Mouse (Mus musculus) CH12.LX (cell line): ENCODE measurements around the gene Rps11. TPM values are rescaled to one million over a fixed set of nuclear protein-coding genes. Genes with fewer than 3 reads are reported as not detected.

Source experiments
- DNase-seq: peaks from one replicate; pipeline ENCODE4 v3.0.0-alpha.2; 2013; ENCODE audit errors: extremely low read depth
- H3K27ac ChIP-seq: 2 replicates; pipeline ENCODE4 v1.5.1; 2012; ENCODE audit warnings: low read depth, mild to moderate bottlenecking, control low read depth, moderate library complexity; ENCODE audit not compliant: insufficient read depth
- H3K27me3 ChIP-seq: replicated peaks from 2 replicates; pipeline ENCODE3; 2012; ENCODE audit warnings: inconsistent platforms
- H3K36me3 ChIP-seq, 2 experiments: replicated peaks in 1 of 2; 2 replicates each; pipeline versions ENCODE3 to v1.6.1; 2012; ENCODE audit warnings: inconsistent platforms in 1 of 2, low read length in 1 of 2, mild to moderate bottlenecking in 1 of 2, mixed read lengths in 1 of 2, moderate library complexity in 1 of 2; ENCODE audit not compliant: control insufficient read depth in 1 of 2, insufficient read depth in 1 of 2
- H3K4me1 ChIP-seq, 2 experiments: 2 replicates each; pipeline ENCODE4 v1.6.1; 2012; ENCODE audit warnings: inconsistent platforms in 1 of 2, moderate library complexity in 1 of 2; ENCODE audit not compliant: insufficient read depth in 2 of 2, control insufficient read depth in 1 of 2
- H3K4me2 ChIP-seq: 2 replicates; pipeline ENCODE4 v1.6.1; 2012; ENCODE audit warnings: low read depth, mild to moderate bottlenecking, control low read depth; ENCODE audit not compliant: poor library complexity, insufficient read depth, severe bottlenecking
- H3K4me3 ChIP-seq, 3 experiments: fragments of 150-350 bp in 1 of 3; sonication (generic) in 1 of 3; replicated peaks in 1 of 3; 2 replicates each; pipeline versions ENCODE3 to v1.5.1; 2011 to 2012; ENCODE audit warnings: low read depth in 2 of 3, low read length in 2 of 3, mild to moderate bottlenecking in 2 of 3, moderate library complexity in 2 of 3, control low read depth in 1 of 3, improper control_type of control experiment in 1 of 3, inconsistent platforms in 1 of 3, mixed read lengths in 1 of 3; ENCODE audit not compliant: poor library complexity in 1 of 3
- H3K79me2 ChIP-seq: replicated peaks from 2 replicates; pipeline ENCODE4 v1.6.1; 2012; ENCODE audit warnings: mild to moderate bottlenecking, moderate library complexity; ENCODE audit not compliant: control insufficient read depth, poor library complexity, insufficient read depth, severe bottlenecking; ENCODE audit errors: extremely low read depth
- H3K9ac ChIP-seq: 2 replicates; pipeline ENCODE4 v1.6.1; 2012; ENCODE audit warnings: low read depth, mild to moderate bottlenecking, control low read depth, moderate library complexity; ENCODE audit not compliant: insufficient read depth
- H3K9me3 ChIP-seq: replicated peaks from 2 replicates; pipeline ENCODE3; 2012; ENCODE audit warnings: low read length, inconsistent platforms, mixed read lengths
- CHD1 ChIP-seq: IDR thresholded peaks from 2 replicates; pipeline ENCODE4 v1.6.1; 2012; ENCODE audit warnings: low read depth, low read length, improper control_type of control experiment, inconsistent platforms
- E2F4 ChIP-seq: IDR thresholded peaks from 2 replicates; pipeline ENCODE4 v1.6.1; 2011; ENCODE audit warnings: low read depth, low read length, improper control_type of control experiment; ENCODE audit not compliant: insufficient replicate concordance
- EP300 ChIP-seq: IDR thresholded peaks from 2 replicates; pipeline ENCODE4 v1.6.1; 2011; ENCODE audit warnings: low read length, improper control_type of control experiment
- ETS1 ChIP-seq: conservative IDR thresholded peaks from 2 replicates; pipeline ENCODE4 v1.6.1; 2012; ENCODE audit warnings: low read depth, mild to moderate bottlenecking, inconsistent platforms, low read length, improper control_type of control experiment, moderate library complexity
- GABPA ChIP-seq: IDR thresholded peaks from 2 replicates; pipeline ENCODE4 v1.6.1; 2012; ENCODE audit warnings: low read depth, low read length, improper control_type of control experiment, inconsistent platforms; ENCODE audit not compliant: insufficient replicate concordance
- IRF4 ChIP-seq: IDR thresholded peaks from 2 replicates; pipeline ENCODE4 v1.6.1; 2014; ENCODE audit warnings: low read depth, mild to moderate bottlenecking, inconsistent platforms, low read length, improper control_type of control experiment
- JUN ChIP-seq: IDR thresholded peaks from 2 replicates; pipeline ENCODE4 v1.6.1; 2011; ENCODE audit warnings: low read depth, mild to moderate bottlenecking, low read length, improper control_type of control experiment, moderate library complexity; ENCODE audit not compliant: insufficient read depth
- MAFK ChIP-seq: IDR thresholded peaks from 2 replicates; pipeline ENCODE4 v1.6.1; 2011; ENCODE audit warnings: low read length, improper control_type of control experiment; ENCODE audit not compliant: insufficient replicate concordance
- MAZ ChIP-seq: IDR thresholded peaks from 2 replicates; pipeline ENCODE4 v1.6.1; 2012; ENCODE audit warnings: low read depth, mild to moderate bottlenecking, inconsistent platforms, low read length, improper control_type of control experiment, moderate library complexity
- MEF2A ChIP-seq: IDR thresholded peaks from 2 replicates; pipeline ENCODE4 v1.6.1; 2014; ENCODE audit warnings: low read depth, mild to moderate bottlenecking, inconsistent platforms, low read length, improper control_type of control experiment, borderline replicate concordance
- MXI1 ChIP-seq: IDR thresholded peaks from 2 replicates; pipeline ENCODE4 v1.6.1; 2011; ENCODE audit warnings: mild to moderate bottlenecking, low read depth, low read length, improper control_type of control experiment
- MYC ChIP-seq: IDR thresholded peaks from 2 replicates; pipeline ENCODE4 v1.6.1; 2011; ENCODE audit warnings: low read depth, mild to moderate bottlenecking, improper control_type of control experiment, low read length
- NRF1 ChIP-seq: IDR thresholded peaks from 2 replicates; pipeline ENCODE4 v1.6.1; 2014; ENCODE audit warnings: low read depth, mild to moderate bottlenecking, inconsistent platforms, low read length, improper control_type of control experiment, moderate library complexity
- POLR2AphosphoS2 ChIP-seq: IDR thresholded peaks from 2 replicates; pipeline ENCODE4 v1.6.1; 2011; ENCODE audit warnings: low read depth, low read length, improper control_type of control experiment
- SMC3 ChIP-seq: IDR thresholded peaks from 2 replicates; pipeline ENCODE4 v1.6.1; 2011; ENCODE audit warnings: low read depth, low read length, improper control_type of control experiment
- TBP ChIP-seq: conservative IDR thresholded peaks from 2 replicates; pipeline ENCODE4 v1.6.1; 2011; ENCODE audit warnings: low read depth, low read length, improper control_type of control experiment
- TCF12 ChIP-seq: IDR thresholded peaks from 2 replicates; pipeline ENCODE4 v1.6.1; 2014; ENCODE audit warnings: low read depth, mild to moderate bottlenecking, inconsistent platforms, low read length, improper control_type of control experiment
- ZNF384 ChIP-seq: IDR thresholded peaks from 2 replicates; pipeline ENCODE4 v1.6.1; 2012; ENCODE audit warnings: low read depth, low read length, improper control_type of control experiment, inconsistent platforms
- dilution Hi-C: fragments of 300-500 bp; cut with MboI; formaldehyde crosslinking; loops from 2 replicates; pipeline ENCODE4 v1.14.3; 2020; ENCODE audit warnings: low sequenced_read_pairs; ENCODE audit not compliant: extremely low pct_unique_long_range_greater_than_20kb, extremely low pct_ligation_motif_present
- in situ Hi-C: fragments of 300-500 bp; cut with MboI; formaldehyde crosslinking; loops from 3 replicates; pipeline ENCODE4 v1.14.3; 2019; ENCODE audit warnings: low sequenced_read_pairs, low pct_ligation_motif_present, low pct_unique_long_range_greater_than_20kb, mixed read lengths
- polyA plus RNA-seq: library from polyadenylated mRNA; unstranded; fragments of >175 nt; gene quantifications from 2 replicates; pipeline ENCODE4 v1.2.1, GENCODE M21; 2012; ENCODE audit warnings: low read depth; ENCODE audit not compliant: insufficient read length
- total RNA-seq, 2 experiments: library from RNA; depleted of rRNA; stranded (reverse); fragments of 300-350 nt in 1 of 2; fragments of >200 nt in 1 of 2; gene quantifications; 2 replicates each; pipeline ENCODE4 v1.2.3; 2012 to 2014

Rps11 gene
- total and polyA plus RNA-seq, 3 experiments = 898 to 1,839 (median 1,699) TPM

- no peaks in the 10 kb centered on the region for H3K9me3 ChIP-seq
- no peak overlapping the region for H3K27ac ChIP-seq
- peaks cover 47 to 62% of the 10 kb centered on the region in 2 experiments for H3K36me3 ChIP-seq
- H3K4me1 ChIP-seq = peaks cover 7 to 8% of the 10 kb centered on the region in 2 experiments; a peak in 2 of 4 replicates
- no peak for TF ChIP-seq MYC
- TF ChIP-seq MEF2A = peak; percentile 46; the same call in 1 of the 2 replicates
- H3K27me3 ChIP-seq = no peaks in the 10 kb centered on the region
- no peak overlapping the region for H3K4me2 ChIP-seq
- no peak overlapping the region for H3K4me3 ChIP-seq
- dilution Hi-C loops (no loop called here), in situ Hi-C loops (no loop called here)
- no peak for DNase-seq
- peaks cover 10% of the 10 kb centered on the region; the same call in 1 of the 2 replicates for H3K79me2 ChIP-seq
- H3K9ac ChIP-seq = no peak overlapping the region
These were observed 48.8 kb downstream of the Rps11 start for GRCm38 (mm10) chr7:45075405-45075804.

- Histone ChIP-seq H3K36me3 (peaks cover 47 to 74% of the 10 kb centered on the region in 2 experiments), H3K79me2 (peaks cover 16% of the 10 kb centered on the region), H3K27ac (no peak overlapping the region), H3K4me2 (no peak overlapping the region), H3K4me1 (peaks cover 8 to 14% of the 10 kb centered on the region in 2 experiments; a peak in 3 of 4 replicates), H3K27me3 (no peaks in the 10 kb centered on the region), H3K9ac (no peak overlapping the region), H3K9me3 (no peaks in the 10 kb centered on the region), H3K4me3 (no peak overlapping the region)
- no peak for DNase-seq
- dilution Hi-C loops = no loop called here
- in situ Hi-C loops = no loop called here
- TF ChIP-seq CHD1 (no peak), MXI1 (no peak), ZNF384 (no peak), GABPA (no peak), IRF4 (no peak), ETS1 (no peak), TCF12 (no peak), MAZ (no peak), SMC3 (no peak), E2F4 (no peak), MAFK (no peak), POLR2AphosphoS2 (no peak), EP300 (no peak), JUN (no peak), TBP (no peak), NRF1 (no peak)
These were observed 50.3 kb downstream of the Rps11 start for GRCm38 (mm10) chr7:45073949-45074348.
